Mouse (Mus musculus) adrenal gland, adult 18-20 months (tissue): Measurements from ENCODE around the gene Krt78. TPM values are rescaled to one million over a fixed set of nuclear protein-coding genes. Genes with fewer than 3 reads are reported as not detected.
A peak's percentile ranks its signal among the peaks of the same experiment; 100 is the strongest.

Source experiments
- DNase-seq, 2 experiments: peaks; one replicate each; pipeline ENCODE4 v3.0.0; 2021 to 2022; ENCODE audit warnings: low spot score in 2 of 2
- total RNA-seq, 2 experiments: library from RNA; stranded (reverse); gene quantifications; 1 replicate in 1 of 2; 2 replicates in 1 of 2; pipeline ENCODE4 v1.2.3; 2021

Gene Krt78
- total RNA-seq, 2 experiments from 2014 or later, result not detected

GRCm38 (mm10) chr15:101973414-101974077 lies 19.5 kb upstream of the Krt78 start:
- DNase-seq, result peak; percentile 98

GRCm38 (mm10) chr15:101970536-101970935 lies 16.4 kb upstream of the Krt78 start:
- peak; percentile 44 to 47 for DNase-seq

GRCm38 (mm10) chr15:101966808-101967207 lies 12.7 kb upstream of the Krt78 start:
- DNase-seq, result no peak

GRCm38 (mm10) chr15:101958891-101959290 lies 4.8 kb upstream of the Krt78 start:
- DNase-seq, result no peak

- no peak for DNase-seq
Measured at GRCm38 (mm10) chr15:101952733-101953474, 1.2 kb downstream of the Krt78 start.

GRCm38 (mm10) chr15:101945430-101945829 lies 8.7 kb downstream of the Krt78 start:
- DNase-seq, result no peak

- DNase-seq, result no peak
Measured at GRCm38 (mm10) chr15:101941948-101942347, 12.1 kb downstream of the Krt78 start.

- DNase-seq, result no peak
Measured at GRCm38 (mm10) chr15:101940274-101940829, 13.7 kb downstream of the Krt78 start, which contains the start of gene Krt79. Gene Krt79 (minus strand): TSS chr15:101940324.

- DNase-seq, result no peak
Measured at GRCm38 (mm10) chr15:101938600-101939308, 15.3 kb downstream of the Krt78 start.

- DNase-seq, result no peak
Measured at GRCm38 (mm10) chr15:101933024-101933423, 21.1 kb downstream of the Krt78 start.

- DNase-seq, result peak in 1 of 2 experiments; percentile 22
Measured at GRCm38 (mm10) chr15:101929666-101930065, 24.4 kb downstream of the Krt78 start.

GRCm38 (mm10) chr15:101929087-101929486 lies 25.0 kb downstream of the Krt78 start:
- no peak for DNase-seq

- DNase-seq, result peak; percentile 22 to 44
Measured at GRCm38 (mm10) chr15:101927340-101928080, 26.6 kb downstream of the Krt78 start.

- no peak for DNase-seq
Measured at GRCm38 (mm10) chr15:101925041-101925440, 29.0 kb downstream of the Krt78 start.

- DNase-seq, result no peak
Measured at GRCm38 (mm10) chr15:101924635-101925034, 29.5 kb downstream of the Krt78 start, which contains the start of gene Krt4. Gene Krt4 (minus strand): TSS chr15:101924735.

GRCm38 (mm10) chr15:101922296-101922695 lies 31.8 kb downstream of the Krt78 start:
- DNase-seq, result no peak

GRCm38 (mm10) chr15:101916072-101916471 lies 38.0 kb downstream of the Krt78 start:
- DNase-seq, result no peak

GRCm38 (mm10) chr15:101904849-101905248 lies 49.2 kb downstream of the Krt78 start:
- DNase-seq, result no peak

GRCm38 (mm10) chr15:101902171-101903149 lies 51.6 kb downstream of the Krt78 start:
- no peak for DNase-seq
